8 mouse cellular contexts compared by ENCODE assay signal in the genomic region with DNA sequence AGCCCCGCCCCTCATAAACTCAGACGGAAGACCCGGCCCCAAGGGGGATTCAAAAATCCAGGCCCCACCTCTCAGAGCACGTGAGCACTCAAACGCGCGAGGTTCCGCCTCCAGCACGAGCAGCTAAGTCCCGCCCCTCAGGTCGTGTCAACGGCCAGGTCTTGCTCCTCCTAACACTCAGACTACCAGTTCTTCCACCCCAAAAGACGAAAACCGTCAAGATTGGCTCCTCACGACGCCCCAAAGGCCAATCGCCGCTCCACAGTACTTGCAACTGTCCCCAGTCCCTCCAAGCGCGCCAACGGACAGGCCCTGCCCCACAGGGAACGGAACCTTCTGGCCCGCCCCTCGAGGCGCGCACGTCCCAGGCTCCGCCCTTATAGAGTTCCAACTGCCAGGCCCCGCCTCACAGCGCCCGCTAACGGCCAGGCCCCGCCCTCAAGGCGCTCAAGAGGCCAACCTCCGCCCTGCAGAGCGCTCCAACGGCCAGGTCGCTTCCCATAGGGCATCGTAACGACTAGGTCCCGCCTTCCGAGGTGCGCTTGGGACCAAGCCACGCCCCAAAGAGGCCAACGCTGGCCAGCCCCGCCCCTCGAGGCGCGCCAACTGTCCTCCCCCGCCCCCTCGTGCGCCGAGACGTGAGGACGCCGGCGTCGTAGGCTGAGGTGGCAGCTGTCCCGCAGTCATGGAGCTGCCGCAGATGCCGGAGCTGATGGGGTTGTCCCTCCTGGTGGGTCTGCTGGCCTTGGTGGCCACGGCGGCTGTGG. TPM values are rescaled to one million over a fixed set of nuclear protein-coding genes. Genes with fewer than 3 reads are reported as not detected.
DNase-seq lines count a peak whose midpoint lies in the region; ATAC-seq lines count a peak whose summit lies in the region.

A gene (plus strand): TSS at position 605 of the 767 bp plus-strand sequence.

- ATAC-seq in megakaryocyte progenitor cell, adult 5-6 weeks (replicated peaks; ENCODE audit: poor library complexity): peak; percentile 86

- DNase-seq in adipocyte (ENCODE audit: low spot score): peak; percentile 100
- peak; percentile 100 for DNase-seq in embryo, embryonic 10 days (ENCODE audit: low spot score)
- peak; percentile 99 for DNase-seq in gastrocnemius, postnatal 10 days
- DNase-seq in induced T-regulatory cell, adult 2 months (ENCODE audit: low read depth): peak; percentile 100
- peak; percentile 95 to 98 for DNase-seq in left cerebral cortex, adult 9 months (ENCODE audit: low spot score in 2 of 2)
- DNase-seq in right cerebral cortex, postnatal 14 days: peak; percentile 97
- DNase-seq in urinary bladder, postnatal 36 days (ENCODE audit: low spot score in 2 of 2): peak; percentile 98 to 99

RNA-seq across cellular contexts. Expression of the gene that starts here (rescaled TPM):
- 10 to 100 TPM; 13.6 to 16.8 TPM for total RNA-seq in gastrocnemius, postnatal 10 days (2021)
- total RNA-seq in megakaryocyte progenitor cell, adult 5-6 weeks (2015): 10.9 and 11.0 TPM in 2 replicates
- 14.9 and 18.7 TPM in 2 replicates for total RNA-seq in megakaryocyte progenitor cell, adult 5-6 weeks (2017)

Comparison
In these comparisons a context has a peak if more than half of its experiments do, and no peak if none do; other contexts are left out.
1. Peak in every context shown above with its lines: DNase-seq and ATAC-seq.